Mouse (Mus musculus): Measurements from ENCODE around the gene Samd11. TPM values are rescaled to one million over a fixed set of nuclear protein-coding genes. Genes with fewer than 3 reads are reported as not detected.
A peak's percentile ranks its signal among the peaks of the same experiment; 100 is the strongest.

The Samd11 gene
- polyA plus RNA-seq, 1 experiment from 2014 or later: 0.20 TPM

GRCm38 (mm10) chr4:156217838-156218237 lies 37.6 kb downstream of the Samd11 start:
- WGBS: 86% methylated on average over 14 of the region's 16 CpGs
- H3K9me3 ChIP-seq (ENCODE audit: control insufficient read depth, low read length): no peaks in the 10 kb centered on the region
- no peak overlapping the region for H3K4me3 ChIP-seq (ENCODE audit: low read depth, low read length)
- H3K4me1 ChIP-seq (replicated peaks; ENCODE audit: control insufficient read depth, insufficient read depth, low read length): no peaks in the 10 kb centered on the region
- no peak overlapping the region for H3K4me2 ChIP-seq (ENCODE audit: low read length)
- H3K36me3 ChIP-seq (ENCODE audit: control insufficient read depth, insufficient read depth, low read length): peaks cover 9% of the 10 kb centered on the region; the same call in 1 of the 2 replicates
- H3K27ac ChIP-seq (ENCODE audit: low read depth): no peak overlapping the region
- DNase-seq (ENCODE audit: low spot score): no peak
- no peak for ATAC-seq (replicated peaks; ENCODE audit: low FRiP score, low TSS enrichment, low read depth)
- H3K27me3 ChIP-seq (replicated peaks; ENCODE audit: control insufficient read depth, insufficient read depth, low read length): no peaks in the 10 kb centered on the region
- no peak overlapping the region for H3K9ac ChIP-seq (ENCODE audit: low read length)

- peaks cover 3% of the 10 kb centered on the region; the same call in 1 of the 2 replicates for H3K36me3 ChIP-seq (ENCODE audit: control insufficient read depth, insufficient read depth, low read length)
- no peaks in the 10 kb centered on the region for H3K27me3 ChIP-seq (replicated peaks; ENCODE audit: control insufficient read depth, insufficient read depth, low read length)
- DNase-seq (ENCODE audit: low spot score) (no peak), ATAC-seq (replicated peaks; ENCODE audit: low FRiP score, low TSS enrichment, low read depth) (no peak)
- H3K4me2 ChIP-seq (ENCODE audit: low read length): no peak overlapping the region
- 78% methylated on average over 16 of the region's 16 CpGs for WGBS
- no peaks in the 10 kb centered on the region for H3K9me3 ChIP-seq (ENCODE audit: control insufficient read depth, low read length)
- H3K9ac ChIP-seq (ENCODE audit: low read length): no peak overlapping the region
- H3K27ac ChIP-seq (ENCODE audit: low read depth): no peak overlapping the region
- no peak overlapping the region for H3K4me3 ChIP-seq (ENCODE audit: low read depth, low read length)
- no peaks in the 10 kb centered on the region for H3K4me1 ChIP-seq (replicated peaks; ENCODE audit: control insufficient read depth, insufficient read depth, low read length)
These were observed 38.3 kb downstream of the Samd11 start for GRCm38 (mm10) chr4:156217022-156217669.

GRCm38 (mm10) chr4:156216196-156216595 lies 39.3 kb downstream of the Samd11 start:
- Histone ChIP-seq H3K4me3 (ENCODE audit: low read depth, low read length) (no peak overlapping the region), H3K27me3 (replicated peaks; ENCODE audit: control insufficient read depth, insufficient read depth, low read length) (no peaks in the 10 kb centered on the region), H3K9ac (ENCODE audit: low read length) (no peak overlapping the region), H3K4me2 (ENCODE audit: low read length) (no peak overlapping the region), H3K9me3 (ENCODE audit: control insufficient read depth, low read length) (no peaks in the 10 kb centered on the region), H3K36me3 (ENCODE audit: control insufficient read depth, insufficient read depth, low read length) (no peaks in the 10 kb centered on the region), H3K4me1 (replicated peaks; ENCODE audit: control insufficient read depth, insufficient read depth, low read length) (no peaks in the 10 kb centered on the region), H3K27ac (ENCODE audit: low read depth) (no peak overlapping the region)
- 95% methylated on average over 2 of the region's 2 CpGs for WGBS
- ATAC-seq (replicated peaks; ENCODE audit: low FRiP score, low TSS enrichment, low read depth): no peak
- DNase-seq (ENCODE audit: low spot score): no peak

DNA sequence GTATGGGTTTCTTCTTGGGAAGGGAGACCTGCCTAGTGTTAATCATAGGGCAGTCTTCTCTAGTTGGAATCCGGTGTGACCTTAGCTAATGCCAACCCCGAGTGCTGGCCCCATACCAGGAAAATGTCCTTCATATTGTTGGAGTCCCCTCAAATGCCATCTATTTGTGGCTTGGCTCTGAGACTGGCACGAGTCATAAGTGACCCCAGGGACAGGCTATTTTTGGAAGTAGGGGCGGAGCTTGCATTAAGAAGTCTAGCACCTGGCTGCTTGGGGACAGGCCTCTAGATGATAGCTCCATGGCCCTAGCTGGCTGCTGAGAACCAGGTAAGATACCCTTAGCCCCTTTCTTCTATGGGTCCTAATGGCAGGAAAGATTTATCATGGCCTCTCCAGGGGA lies 39.8 kb downstream of the Samd11 start, which contains the start of gene Perm1:
Perm1 (plus strand) TSS at position 220 of the 400 bp plus-strand sequence.
- no peaks in the 10 kb centered on the region for H3K4me1 ChIP-seq (replicated peaks; ENCODE audit: control insufficient read depth, insufficient read depth, low read length)
- no peak within 1 kb of the TSS for H3K4me3 ChIP-seq (ENCODE audit: low read depth, low read length)
- H3K4me2 ChIP-seq (ENCODE audit: low read length): no peak within 1 kb of the TSS
- H3K27me3 ChIP-seq (replicated peaks; ENCODE audit: control insufficient read depth, insufficient read depth, low read length): no peaks in the 10 kb centered on the region
- no peaks in the 10 kb centered on the region for H3K36me3 ChIP-seq (ENCODE audit: control insufficient read depth, insufficient read depth, low read length)
- H3K9ac ChIP-seq (ENCODE audit: low read length): no peak within 1 kb of the TSS
- DNase-seq (ENCODE audit: low spot score) (no peak), ATAC-seq (replicated peaks; ENCODE audit: low FRiP score, low TSS enrichment, low read depth) (no peak)
- H3K27ac ChIP-seq (ENCODE audit: low read depth): no peak within 1 kb of the TSS
- H3K9me3 ChIP-seq (ENCODE audit: control insufficient read depth, low read length): no peaks in the 10 kb centered on the region
- 69% methylated on average over 4 of the region's 4 CpGs for WGBS

GRCm38 (mm10) chr4:156213134-156213533 lies 42.3 kb downstream of the Samd11 start:
- H3K27me3 ChIP-seq (replicated peaks; ENCODE audit: control insufficient read depth, insufficient read depth, low read length): no peaks in the 10 kb centered on the region
- no peak overlapping the region for H3K9ac ChIP-seq (ENCODE audit: low read length)
- no peak overlapping the region for H3K4me2 ChIP-seq (ENCODE audit: low read length)
- no peaks in the 10 kb centered on the region for H3K9me3 ChIP-seq (ENCODE audit: control insufficient read depth, low read length)
- no peak overlapping the region for H3K27ac ChIP-seq (ENCODE audit: low read depth)
- H3K36me3 ChIP-seq (ENCODE audit: control insufficient read depth, insufficient read depth, low read length): no peaks in the 10 kb centered on the region
- ATAC-seq (replicated peaks; ENCODE audit: low FRiP score, low TSS enrichment, low read depth): no peak
- no peak overlapping the region for H3K4me3 ChIP-seq (ENCODE audit: low read depth, low read length)
- H3K4me1 ChIP-seq (replicated peaks; ENCODE audit: control insufficient read depth, insufficient read depth, low read length): no peaks in the 10 kb centered on the region
- no peak for DNase-seq (ENCODE audit: low spot score)
- 91% methylated on average over 13 of the region's 13 CpGs for WGBS

- Histone ChIP-seq H3K36me3 (ENCODE audit: control insufficient read depth, insufficient read depth, low read length) (no peaks in the 10 kb centered on the region), H3K9me3 (ENCODE audit: control insufficient read depth, low read length) (no peaks in the 10 kb centered on the region), H3K4me2 (ENCODE audit: low read length) (no peak overlapping the region), H3K4me3 (ENCODE audit: low read depth, low read length) (no peak overlapping the region), H3K9ac (ENCODE audit: low read length) (no peak overlapping the region), H3K27me3 (replicated peaks; ENCODE audit: control insufficient read depth, insufficient read depth, low read length) (peaks cover 8% of the 10 kb centered on the region), H3K4me1 (replicated peaks; ENCODE audit: control insufficient read depth, insufficient read depth, low read length) (no peaks in the 10 kb centered on the region), H3K27ac (ENCODE audit: low read depth) (no peak overlapping the region)
- WGBS: 67% methylated on average over 13 of the region's 13 CpGs
- DNase-seq (ENCODE audit: low spot score) (no peak), ATAC-seq (replicated peaks; ENCODE audit: low FRiP score, low TSS enrichment, low read depth) (no peak)
These were observed 45.4 kb downstream of the Samd11 start for GRCm38 (mm10) chr4:156209963-156210635.

- ATAC-seq (replicated peaks; ENCODE audit: low FRiP score, low TSS enrichment, low read depth): no peak
- WGBS: 82% methylated on average over 4 of the region's 4 CpGs
These were observed 46.6 kb downstream of the Samd11 start for GRCm38 (mm10) chr4:156208872-156209271.

GRCm38 (mm10) chr4:156203413-156204131 lies 51.9 kb downstream of the Samd11 start:
- Histone ChIP-seq H3K4me3 (ENCODE audit: low read depth, low read length) (peak overlapping the region; percentile 59), H3K4me2 (ENCODE audit: low read length) (peak overlapping the region; percentile 69), H3K9ac (ENCODE audit: low read length) (peak overlapping the region; percentile 54), H3K27me3 (replicated peaks; ENCODE audit: control insufficient read depth, insufficient read depth, low read length) (peaks cover 34% of the 10 kb centered on the region), H3K9me3 (ENCODE audit: control insufficient read depth, low read length) (no peaks in the 10 kb centered on the region), H3K4me1 (replicated peaks; ENCODE audit: control insufficient read depth, insufficient read depth, low read length) (peaks cover 9% of the 10 kb centered on the region), H3K27ac (ENCODE audit: low read depth) (0 out of 2 replicates have a peak overlapping the region, but pooled peaks have one; percentile 22), H3K36me3 (ENCODE audit: control insufficient read depth, insufficient read depth, low read length) (no peaks in the 10 kb centered on the region)
- peak; percentile 77 for DNase-seq (ENCODE audit: low spot score)
- under 1% methylated on average over 49 of the region's 49 CpGs for WGBS
- peak; percentile 40; the same call in 1 of the 2 replicates for ATAC-seq (replicated peaks; ENCODE audit: low FRiP score, low TSS enrichment, low read depth)

More at GRCm38 (mm10) chr4:156208872-156209271, 46.6 kb downstream of the Samd11 start:
- Histone ChIP-seq H3K4me2 (ENCODE audit: low read length) (no peak overlapping the region), H3K27me3 (replicated peaks; ENCODE audit: control insufficient read depth, insufficient read depth, low read length) (peaks cover 20% of the 10 kb centered on the region), H3K9ac (ENCODE audit: low read length) (no peak overlapping the region), H3K4me1 (replicated peaks; ENCODE audit: control insufficient read depth, insufficient read depth, low read length) (peaks cover 3% of the 10 kb centered on the region; the same call in 1 of the 2 replicates), H3K27ac (ENCODE audit: low read depth) (no peak overlapping the region), H3K4me3 (ENCODE audit: low read depth, low read length) (no peak overlapping the region), H3K36me3 (ENCODE audit: control insufficient read depth, insufficient read depth, low read length) (no peaks in the 10 kb centered on the region), H3K9me3 (ENCODE audit: control insufficient read depth, low read length) (no peaks in the 10 kb centered on the region)
- DNase-seq (ENCODE audit: low spot score): no peak

All from intestine, embryonic 14.5 days (tissue).